Mouse (Mus musculus): ENCODE measurements around the gene Tmem191c. TPM values are rescaled to one million over a fixed set of nuclear protein-coding genes. Genes with fewer than 3 reads are reported as not detected.
"Not testable (repeated sequence)": the region's sequence is repeated elsewhere in the genome, so short reads cannot be mapped to it uniquely, and the experiment has no call there.

Tmem191c gene
- polyA plus RNA-seq (2015; fragmentation: Nextera tagmentation; extraction: Ambion mirVana) = 3.9 and 4.4 TPM in 2 replicates

DNA sequence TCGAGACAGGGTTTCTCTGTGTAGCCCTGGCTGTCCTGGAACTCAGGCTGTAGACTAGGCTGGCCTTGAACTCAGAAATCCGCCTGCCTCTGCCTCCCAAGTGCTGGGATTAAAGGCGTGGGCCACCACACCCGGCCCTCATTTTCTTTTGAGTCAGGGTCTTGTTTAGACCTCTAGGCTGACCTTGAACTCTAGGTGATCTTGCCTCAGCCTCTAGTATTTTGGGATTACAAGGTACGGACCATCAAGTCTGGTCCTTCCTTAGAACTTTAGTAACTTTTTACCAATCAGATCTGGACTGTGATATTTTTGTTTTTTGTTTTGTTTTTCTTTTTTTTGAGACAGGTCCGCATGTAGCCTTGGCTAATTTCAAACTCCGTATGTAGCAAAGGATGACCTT is at the start of gene Tmem191c:
Gene Tmem191c (plus strand): TSS at position 357 of the 400 bp plus-strand sequence.
- H3K9me3 ChIP-seq (replicated peaks) = no peaks in the 10 kb centered on the region
- peaks cover 37% of the 10 kb centered on the region for H3K27me3 ChIP-seq
- H3K4me1 ChIP-seq (replicated peaks) = peaks cover 23% of the 10 kb centered on the region
- 50% methylated on average over 7 of the region's 7 CpGs for WGBS (ENCODE audit: insufficient replicate concordance)
- peak within 1 kb of the TSS; percentile 48 for H3K9ac ChIP-seq
- ATAC-seq (ENCODE audit: insufficient read depth) = no peak
- H3K4me2 ChIP-seq = peak within 1 kb of the TSS; percentile 97
- 0 out of 2 replicates have a peak, but pooled peaks cover 11% of the 10 kb centered on the region for H3K36me3 ChIP-seq (replicated peaks)
- H3K4me3 ChIP-seq (replicated peaks) = peak within 1 kb of the TSS; percentile 65
- no peak within 1 kb of the TSS for H3K27ac ChIP-seq (replicated peaks)

- H3K9me3 ChIP-seq (replicated peaks) = no peaks in the 10 kb centered on the region
- H3K27ac ChIP-seq (replicated peaks) = no peak overlapping the region
- H3K36me3 ChIP-seq (replicated peaks) = no peaks in the 10 kb centered on the region
- peaks cover 4% of the 10 kb centered on the region for H3K27me3 ChIP-seq
- peaks cover 4% of the 10 kb centered on the region; the same call in 1 of the 2 replicates for H3K4me1 ChIP-seq (replicated peaks)
- ATAC-seq (ENCODE audit: insufficient read depth) = no peak
- H3K4me3 ChIP-seq (replicated peaks) = no peak overlapping the region
- H3K9ac ChIP-seq = no peak overlapping the region
- no peak overlapping the region for H3K4me2 ChIP-seq
These were observed 49.4 kb upstream of the Tmem191c start for GRCm38 (mm10) chr16:17226496-17226895.

DNA sequence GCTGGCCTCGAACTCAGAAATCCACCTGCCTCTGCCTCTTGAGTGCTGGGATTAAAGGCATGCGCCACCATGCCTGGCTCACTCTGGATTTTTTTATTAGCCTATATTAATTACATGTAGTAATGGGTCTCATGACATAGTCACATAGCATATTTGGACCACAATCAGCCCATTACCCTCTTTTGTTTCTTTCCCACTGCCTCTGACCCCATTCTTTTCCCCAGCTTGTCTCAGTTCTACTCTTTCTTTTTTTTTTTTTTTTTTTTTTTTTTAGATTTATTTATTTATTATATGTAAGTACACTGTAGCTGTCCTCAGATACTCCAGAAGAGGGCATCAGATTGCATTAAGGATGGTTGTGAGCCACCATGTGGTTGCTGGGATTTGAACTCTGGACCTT is 44.4 kb upstream of the Tmem191c start:
- H3K9ac ChIP-seq; ATAC-seq (ENCODE audit: insufficient read depth); H3K9me3 ChIP-seq (replicated peaks); H3K27ac ChIP-seq (replicated peaks); H3K36me3 ChIP-seq (replicated peaks); H3K4me3 ChIP-seq (replicated peaks); H3K4me2 ChIP-seq: not testable (repeated sequence)
- Histone ChIP-seq H3K27me3 (peaks cover 17% of the 10 kb centered on the region), H3K4me1 (replicated peaks) (peaks cover 39% of the 10 kb centered on the region)
- 75% methylated on average over 2 of the region's 2 CpGs for WGBS (ENCODE audit: insufficient replicate concordance)

GRCm38 (mm10) chr16:17232794-17233701 is 42.8 kb upstream of the Tmem191c start, which contains the start of gene Hic2:
Hic2 (plus strand) TSS chr16:17233572.
- H3K9ac ChIP-seq = peak within 1 kb of the TSS; percentile 80
- H3K36me3 ChIP-seq (replicated peaks) = no peaks in the 10 kb centered on the region
- peak within 1 kb of the TSS; percentile 97 for H3K4me2 ChIP-seq
- peak; percentile 86 for ATAC-seq (ENCODE audit: insufficient read depth)
- peak within 1 kb of the TSS; percentile 86 for H3K4me3 ChIP-seq (replicated peaks)
- H3K4me1 ChIP-seq (replicated peaks) = peaks cover 53% of the 10 kb centered on the region
- WGBS (ENCODE audit: insufficient replicate concordance) = 4% methylated on average over 59 of the region's 59 CpGs
- H3K9me3 ChIP-seq (replicated peaks) = no peaks in the 10 kb centered on the region
- H3K27ac ChIP-seq (replicated peaks) = peak within 1 kb of the TSS; percentile 80
- H3K27me3 ChIP-seq = peaks cover 14% of the 10 kb centered on the region

DNA sequence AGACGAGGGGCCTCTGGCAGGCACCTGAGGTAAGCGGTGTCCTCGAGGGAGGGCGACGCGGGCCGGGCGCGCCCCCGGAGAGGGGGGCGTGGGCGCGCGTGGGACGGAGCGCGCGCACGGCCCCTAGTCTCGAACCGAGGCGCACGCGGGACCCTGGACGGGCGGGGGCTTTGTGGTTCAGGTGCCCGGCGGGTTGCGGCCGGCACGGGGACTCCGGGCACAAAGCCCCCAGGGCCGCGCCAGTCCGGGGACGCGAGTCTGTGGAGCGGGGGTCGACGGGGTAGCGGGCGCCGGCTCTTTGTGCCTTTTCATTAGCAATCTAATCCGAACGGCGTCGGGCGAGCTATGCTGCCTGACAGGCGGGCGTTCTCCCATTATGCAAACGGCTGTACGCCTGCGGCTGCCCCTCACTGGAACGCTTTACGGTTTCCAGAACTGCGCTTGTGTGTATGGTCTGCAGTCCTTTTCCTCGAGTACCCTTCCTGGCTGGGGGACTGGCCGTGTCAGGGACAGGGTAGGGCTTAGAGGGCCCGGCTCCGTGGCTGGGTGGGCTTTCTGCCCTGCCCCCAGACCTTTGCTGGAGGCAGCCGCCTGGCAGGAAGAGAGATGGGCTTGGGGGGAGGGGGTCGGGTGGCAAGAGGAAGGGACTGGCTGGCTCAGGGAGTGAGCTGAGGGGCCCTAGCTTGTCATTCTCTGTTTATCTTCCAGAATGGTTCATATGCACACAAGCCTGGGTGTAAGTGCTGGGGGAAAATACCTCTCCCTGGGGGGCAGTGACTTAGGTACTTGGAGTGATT is 42.0 kb upstream of the Tmem191c start:
- H3K27ac ChIP-seq (replicated peaks) = peak overlapping the region; percentile 80
- H3K9me3 ChIP-seq (replicated peaks) = no peaks in the 10 kb centered on the region
- WGBS (ENCODE audit: insufficient replicate concordance) = under 1% methylated on average over 59 of the region's 62 CpGs
- H3K9ac ChIP-seq = peak overlapping the region; percentile 80
- peaks cover 14% of the 10 kb centered on the region for H3K27me3 ChIP-seq
- peak overlapping the region; percentile 86 for H3K4me3 ChIP-seq (replicated peaks)
- H3K4me2 ChIP-seq = peak overlapping the region; percentile 97
- peak; percentile 14 for ATAC-seq (ENCODE audit: insufficient read depth)
- H3K4me1 ChIP-seq (replicated peaks) = peaks cover 62% of the 10 kb centered on the region
- no peaks in the 10 kb centered on the region for H3K36me3 ChIP-seq (replicated peaks)

- H3K27ac ChIP-seq (replicated peaks) = 0 out of 2 replicates have a peak overlapping the region, but pooled peaks have one; percentile 80
These were observed 41.4 kb upstream of the Tmem191c start for GRCm38 (mm10) chr16:17234499-17234895.

GRCm38 (mm10) chr16:17234916-17235665 is 40.8 kb upstream of the Tmem191c start:
- WGBS (ENCODE audit: insufficient replicate concordance) = 45% methylated on average over 9 of the region's 9 CpGs
- H3K4me1 ChIP-seq (replicated peaks) = peaks cover 74% of the 10 kb centered on the region

More at GRCm38 (mm10) chr16:17234499-17234895, 41.4 kb upstream of the Tmem191c start:
- peaks cover 14% of the 10 kb centered on the region for H3K27me3 ChIP-seq
- 2% methylated on average over 12 of the region's 12 CpGs for WGBS (ENCODE audit: insufficient replicate concordance)
- peak overlapping the region; percentile 97 for H3K4me2 ChIP-seq
- no peaks in the 10 kb centered on the region for H3K9me3 ChIP-seq (replicated peaks)
- peak overlapping the region; percentile 86 for H3K4me3 ChIP-seq (replicated peaks)
- H3K36me3 ChIP-seq (replicated peaks) = no peaks in the 10 kb centered on the region
- peaks cover 68% of the 10 kb centered on the region for H3K4me1 ChIP-seq (replicated peaks)
- H3K9ac ChIP-seq = peak overlapping the region; percentile 80
- ATAC-seq (ENCODE audit: insufficient read depth) = no peak

DNA sequence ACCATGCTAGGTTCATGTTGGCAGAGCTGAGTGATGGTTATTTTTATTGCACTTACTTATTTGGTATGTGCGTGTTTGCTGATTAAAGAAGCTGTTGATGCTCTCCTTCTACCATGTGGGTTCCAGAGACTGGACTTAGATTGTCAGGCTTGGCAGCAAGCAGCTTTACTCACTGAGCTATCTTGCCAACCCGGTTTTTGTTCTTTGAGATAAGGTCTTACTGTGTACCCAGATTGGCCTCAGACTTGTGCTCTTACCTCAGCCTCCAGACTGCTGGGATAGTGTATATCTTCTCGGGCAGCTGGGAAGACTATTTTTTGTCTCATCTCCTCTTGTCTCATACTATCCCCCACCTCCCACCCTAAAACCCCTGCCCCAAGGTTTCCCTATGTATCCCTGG is 38.2 kb upstream of the Tmem191c start:
- H3K9me3 ChIP-seq (replicated peaks) = no peaks in the 10 kb centered on the region
- H3K27ac ChIP-seq (replicated peaks) = 0 out of 2 replicates have a peak overlapping the region, but pooled peaks have one; percentile 20
- no peaks in the 10 kb centered on the region for H3K36me3 ChIP-seq (replicated peaks)
- H3K27me3 ChIP-seq = peaks cover 14% of the 10 kb centered on the region; the same call in 1 of the 2 replicates
- ATAC-seq (ENCODE audit: insufficient read depth) = peak; percentile 53
- WGBS (ENCODE audit: insufficient replicate concordance) = 15% methylated on average over 3 of the region's 3 CpGs
- peaks cover 83% of the 10 kb centered on the region for H3K4me1 ChIP-seq (replicated peaks)
- no peak overlapping the region for H3K9ac ChIP-seq
- no peak overlapping the region for H3K4me3 ChIP-seq (replicated peaks)
- no peak overlapping the region for H3K4me2 ChIP-seq

More at GRCm38 (mm10) chr16:17234916-17235665, 40.8 kb upstream of the Tmem191c start:
- Histone ChIP-seq H3K36me3 (replicated peaks) (no peaks in the 10 kb centered on the region), H3K9ac (peak overlapping the region; percentile 22; the same call in 1 of the 2 replicates), H3K27me3 (peaks cover 14% of the 10 kb centered on the region), H3K9me3 (replicated peaks) (no peaks in the 10 kb centered on the region), H3K27ac (replicated peaks) (no peak overlapping the region), H3K4me3 (replicated peaks) (peak overlapping the region; percentile 86), H3K4me2 (peak overlapping the region; percentile 97)
- no peak for ATAC-seq (ENCODE audit: insufficient read depth)

GRCm38 (mm10) chr16:17239409-17239808 is 36.5 kb upstream of the Tmem191c start:
- peaks cover 9% of the 10 kb centered on the region; the same call in 1 of the 2 replicates for H3K27me3 ChIP-seq
- peaks cover 72% of the 10 kb centered on the region for H3K4me1 ChIP-seq (replicated peaks)
- H3K27ac ChIP-seq (replicated peaks) = no peak overlapping the region
- H3K9me3 ChIP-seq (replicated peaks) = no peaks in the 10 kb centered on the region
- no peaks in the 10 kb centered on the region for H3K36me3 ChIP-seq (replicated peaks)
- no peak for ATAC-seq (ENCODE audit: insufficient read depth)
- H3K4me3 ChIP-seq (replicated peaks) = no peak overlapping the region
- H3K4me2 ChIP-seq = no peak overlapping the region
- H3K9ac ChIP-seq = no peak overlapping the region
- whole genome bisulfite sequencing (ENCODE audit: insufficient replicate concordance) = 64% methylated on average over 2 of the region's 2 CpGs

- H3K4me1 ChIP-seq (replicated peaks) = peaks cover 60% of the 10 kb centered on the region
- no peaks in the 10 kb centered on the region for H3K36me3 ChIP-seq (replicated peaks)
- peak; percentile 78 for ATAC-seq (ENCODE audit: insufficient read depth)
- H3K27ac ChIP-seq (replicated peaks) = peak overlapping the region; percentile 72
- WGBS (ENCODE audit: insufficient replicate concordance) = 26% methylated on average over 1 of the region's 1 CpGs
- H3K4me2 ChIP-seq = no peak overlapping the region
- no peaks in the 10 kb centered on the region for H3K9me3 ChIP-seq (replicated peaks)
- no peak overlapping the region for H3K4me3 ChIP-seq (replicated peaks)
- H3K27me3 ChIP-seq = no peaks in the 10 kb centered on the region
- no peak overlapping the region for H3K9ac ChIP-seq
These were observed 32.1 kb upstream of the Tmem191c start for GRCm38 (mm10) chr16:17243731-17244130.

Measured in liver, embryonic 15.5 days (tissue).